Mouse (Mus musculus) midbrain, embryonic 13.5 days (tissue): ENCODE measurements around the gene Nccrp1. TPM values are rescaled to one million over a fixed set of nuclear protein-coding genes. Genes with fewer than 3 reads are reported as not detected.
A peak's percentile ranks its signal among the peaks of the same experiment; 100 is the strongest.

Experiments used
- ATAC-seq: fragments of 200-750 bp; cut with Nextera tagmentation; 2 replicates; pipeline ENCODE4 v1.8.0; 2017; ENCODE audit warnings: mild to moderate bottlenecking, moderate TSS enrichment, moderate library complexity
- H3K27ac ChIP-seq: fragments of 300-500 bp; sonication (generic); 2 replicates; pipeline ENCODE4 v1.5.1; 2015; ENCODE audit warnings: inconsistent platforms, mild to moderate bottlenecking, moderate library complexity
- H3K27me3 ChIP-seq: fragments of 300-500 bp; sonication (generic); 2 replicates; pipeline ENCODE4 v1.6.1; 2015; ENCODE audit warnings: mild to moderate bottlenecking, inconsistent platforms
- H3K36me3 ChIP-seq: fragments of 300-500 bp; sonication (generic); 2 replicates; pipeline ENCODE4 v1.6.1; 2015; ENCODE audit warnings: mild to moderate bottlenecking, inconsistent platforms
- H3K4me1 ChIP-seq: fragments of 300-500 bp; sonication (generic); replicated peaks from 2 replicates; pipeline ENCODE4 v1.6.1; 2015; ENCODE audit warnings: inconsistent platforms
- H3K4me2 ChIP-seq: fragments of 300-500 bp; sonication (generic); replicated peaks from 2 replicates; pipeline ENCODE4 v1.6.1; 2015; ENCODE audit warnings: moderate library complexity, mild to moderate bottlenecking, inconsistent platforms
- H3K4me3 ChIP-seq: fragments of 300-500 bp; sonication (generic); replicated peaks from 2 replicates; pipeline ENCODE4 v1.5.1; 2015; ENCODE audit warnings: mild to moderate bottlenecking, inconsistent platforms
- H3K9ac ChIP-seq: fragments of 300-500 bp; sonication (generic); replicated peaks from 2 replicates; pipeline ENCODE4 v1.6.1; 2015; ENCODE audit warnings: mild to moderate bottlenecking, inconsistent platforms
- H3K9me3 ChIP-seq: fragments of 300-500 bp; sonication (generic); 2 replicates; pipeline ENCODE4 v1.6.1; 2016; ENCODE audit warnings: mild to moderate bottlenecking, inconsistent platforms
- WGBS: fragments of 180-500 bp; shearing (Covaris S2); methylation state at CpG from one replicate; pipeline ENCODE4 v1.1.7; 2015; 5-methylcytosine and 5-hydroxymethylcytosine counted together
- microRNA-seq: library from miRNA; unstranded; fragments of <30 nt; microRNA quantifications from one replicate; pipeline ENCODE4, GENCODE M21; 2016
- polyA plus RNA-seq: library from polyadenylated mRNA; unstranded; fragments of >200 nt; fragmentation: Nextera tagmentation; extraction: Ambion mirVana; gene quantifications from 2 replicates; pipeline ENCODE4 v1.2.1, GENCODE M21; 2015

The Nccrp1 gene
- polyA plus RNA-seq, 1 experiment from 2014 or later: not detected

DNA sequence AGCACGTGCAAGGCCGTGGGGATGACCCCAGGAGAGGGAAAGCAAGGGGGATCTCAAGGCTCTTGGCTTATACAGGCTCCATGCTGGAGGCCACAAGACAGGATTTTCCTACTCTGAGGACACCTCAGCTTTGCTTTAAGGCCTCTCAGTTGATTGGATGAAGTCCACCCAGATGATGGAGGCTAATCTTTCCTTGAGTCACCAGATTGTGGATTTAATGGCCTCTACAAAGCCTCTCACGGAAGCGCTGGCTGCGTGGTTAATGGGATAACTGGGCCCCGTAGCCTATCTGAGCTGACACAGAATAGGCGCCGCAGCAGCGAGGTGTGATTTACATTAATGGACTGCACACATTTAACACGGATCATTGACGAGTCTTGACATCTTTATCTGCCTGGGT lies 51.6 kb downstream of the Nccrp1 start:
- no peak overlapping the region for H3K4me3 ChIP-seq
- no peak overlapping the region; the same call in 1 of the 2 replicates for H3K4me2 ChIP-seq
- H3K27me3 ChIP-seq: 0 out of 2 replicates have a peak, but pooled peaks cover 13% of the 10 kb centered on the region
- peak overlapping the region; percentile 40; the same call in 1 of the 2 replicates for H3K27ac ChIP-seq
- peak; percentile 85 for ATAC-seq
- H3K9ac ChIP-seq: no peak overlapping the region
- WGBS: 32% methylated on average over 11 of the region's 11 CpGs
- H3K9me3 ChIP-seq: 0 out of 2 replicates have a peak, but pooled peaks cover 2% of the 10 kb centered on the region
- H3K36me3 ChIP-seq: no peaks in the 10 kb centered on the region
- H3K4me1 ChIP-seq: peaks cover 11% of the 10 kb centered on the region

Small RNA genes lying within 50 kb of the gene (microRNA-seq; reads per million reads assigned to microRNA genes)
- gene Mir7049: 0.62 reads per million

Other genes with a start within 250 kb of the Nccrp1 start
- 29.3 and 41.5 TPM in 2 replicates for gene Dll3, start 245.0 kb downstream of the Nccrp1 start, polyA plus RNA-seq
- gene Timm50, start 235.2 kb downstream of the Nccrp1 start, polyA plus RNA-seq: 153 TPM in 2 replicates
- 98.8 and 99.2 TPM in 2 replicates for gene Supt5, start 208.5 kb downstream of the Nccrp1 start, polyA plus RNA-seq
- gene Rps16, start 196.6 kb downstream of the Nccrp1 start, polyA plus RNA-seq: 531 and 537 TPM in 2 replicates
- 34.5 and 37.6 TPM in 2 replicates for gene Plekhg2, start 174.7 kb downstream of the Nccrp1 start, polyA plus RNA-seq
- gene Zfp36, start 167.0 kb downstream of the Nccrp1 start, polyA plus RNA-seq: 3.1 and 4.2 TPM in 2 replicates
- 43.4 and 49.5 TPM in 2 replicates for gene Med29, start 154.5 kb downstream of the Nccrp1 start, polyA plus RNA-seq
- gene Paf1, start 154.3 kb downstream of the Nccrp1 start, polyA plus RNA-seq: 97.9 and 99.2 TPM in 2 replicates
- 3.0 and 4.7 TPM in 2 replicates for gene Gmfg, start 109.8 kb downstream of the Nccrp1 start, polyA plus RNA-seq
- gene Lrfn1, start 95.3 kb downstream of the Nccrp1 start, polyA plus RNA-seq: 9.1 and 11.8 TPM in 2 replicates
- not detected in 2 replicates for gene Ifnl2, start 36.8 kb downstream of the Nccrp1 start, polyA plus RNA-seq
- gene Ifnl3, start 24.4 kb downstream of the Nccrp1 start, polyA plus RNA-seq: not detected in 2 replicates
- gene Sycn, start 6.4 kb downstream of the Nccrp1 start, polyA plus RNA-seq: not detected in 2 replicates
- gene Samd4b, start 50.9 kb upstream of the Nccrp1 start, polyA plus RNA-seq: 20.0 and 25.7 TPM in 2 replicates
- gene Pak4, start 50.9 kb upstream of the Nccrp1 start, polyA plus RNA-seq: 25.6 and 28.0 TPM in 2 replicates
- not detected in 2 replicates for gene Acp7, start 84.1 kb upstream of the Nccrp1 start, polyA plus RNA-seq
- gene Fbxo27, start 145.6 kb upstream of the Nccrp1 start, polyA plus RNA-seq: 5.7 and 5.8 TPM in 2 replicates
- 3.3 and 4.0 TPM in 2 replicates for gene Fbxo17, start 169.6 kb upstream of the Nccrp1 start, polyA plus RNA-seq
- 108 and 112 TPM in 2 replicates for gene Mrps12, start 194.6 kb upstream of the Nccrp1 start, polyA plus RNA-seq
- 22.4 and 22.9 TPM in 2 replicates for gene Sars2, start 194.7 kb upstream of the Nccrp1 start, polyA plus RNA-seq
- gene Ccer2, start 208.9 kb upstream of the Nccrp1 start, polyA plus RNA-seq: 0.26 and 0.58 TPM in 2 replicates
- gene Sirt2, start 219.5 kb upstream of the Nccrp1 start, polyA plus RNA-seq: 102 and 108 TPM in 2 replicates
- gene Nfkbib, start 220.3 kb upstream of the Nccrp1 start, polyA plus RNA-seq: 52.7 and 56.7 TPM in 2 replicates
- gene Rinl, start 241.7 kb upstream of the Nccrp1 start, polyA plus RNA-seq: 1.9 and 2.3 TPM in 2 replicates